Mouse (Mus musculus): ENCODE data around the gene Oxsm. TPM values are rescaled to one million over a fixed set of nuclear protein-coding genes. Genes with fewer than 3 reads are reported as not detected.

The Oxsm gene
- total and polyA plus RNA-seq, 2 experiments from 2014 or later = 1.2 to 4.3 TPM

GRCm38 (mm10) chr14:16189142-16189541 lies 60.5 kb downstream of the Oxsm start:
- TF ChIP-seq CTCF (IDR thresholded peaks at IDR 0.05; ENCODE audit: low read depth) = no peak
- no peaks in the 10 kb centered on the region for H3K9me3 ChIP-seq (ENCODE audit: low read length)
- H3K4me3 ChIP-seq (ENCODE audit: low read depth, low read length) = no peak overlapping the region
- H3K27me3 ChIP-seq (ENCODE audit: insufficient read depth, low read length) = no peaks in the 10 kb centered on the region
- WGBS = 92% methylated on average over 1 of the region's 1 CpGs
- DNase-seq (no peak), ATAC-seq (no peak)
- H3K27ac ChIP-seq (ENCODE audit: low read depth, low read length) = no peak overlapping the region
- H3K4me1 ChIP-seq (ENCODE audit: insufficient read depth) = no peaks in the 10 kb centered on the region
- H3K4me2 ChIP-seq (ENCODE audit: low read depth) = no peak overlapping the region
- no peaks in the 10 kb centered on the region for H3K36me3 ChIP-seq (ENCODE audit: insufficient read depth)
- no peak overlapping the region for H3K9ac ChIP-seq

Other genes with a start within 250 kb of the Oxsm start
- 25.5 and 25.6 TPM in 2 replicates for gene Ngly1, start 528 bp downstream of the Oxsm start, total RNA-seq (2014; rRNA removed)
- 21.2 and 22.9 TPM in 2 replicates for gene Ngly1, start 528 bp downstream of the Oxsm start, polyA plus RNA-seq (2015; fragmentation: Nextera tagmentation; extraction: Ambion mirVana)
- 173 and 198 TPM in 2 replicates for gene Top2b, start 115.4 kb upstream of the Oxsm start, total RNA-seq (2014; rRNA removed)
- gene Top2b, start 115.4 kb upstream of the Oxsm start, polyA plus RNA-seq (2015; fragmentation: Nextera tagmentation; extraction: Ambion mirVana) = 45.0 and 52.8 TPM in 2 replicates

All from forebrain, postnatal 0 days (tissue).